Comparison of ENCODE assay signal across 27 mouse cellular contexts in the genomic region with DNA sequence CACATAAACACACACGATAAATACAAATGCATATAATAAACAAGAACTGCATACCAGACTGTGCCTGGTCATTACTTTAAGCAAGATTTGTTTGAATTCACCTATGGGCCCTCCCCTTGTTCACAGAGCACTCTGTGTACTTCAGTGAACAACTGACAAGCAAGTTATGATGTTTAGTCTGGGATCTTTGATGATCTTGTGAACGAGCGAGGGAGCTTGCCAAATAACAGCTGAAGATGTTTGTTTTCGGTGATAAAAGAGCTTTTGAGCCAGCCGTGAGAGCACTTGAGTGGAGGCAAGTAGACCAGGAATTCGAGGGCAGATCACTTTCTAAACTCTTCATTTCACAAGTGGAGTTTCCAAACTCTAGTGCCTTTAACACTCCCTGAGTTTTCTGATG. TPM values are rescaled to one million over a fixed set of nuclear protein-coding genes. Genes with fewer than 3 reads are reported as not detected.
DNase-seq lines count a peak whose midpoint lies in the region; ATAC-seq and TF ChIP-seq lines count a peak whose summit lies in the region.
"Had no signal": no experiment of that assay in that cellular context is flagged by ENCODE, and none has a peak within 500 bp of the region (broad histone marks: within the 10 kb centered on the region; RNA-seq: fewer than 3 reads in every experiment).

No protein-coding gene starts in this region.

- no peaks in the 10 kb centered on the region for H3K27me3 ChIP-seq in liver, adult 2 months (ENCODE audit: control insufficient read depth, insufficient read depth, low read length)
- H3K27me3 ChIP-seq in lung, embryonic 16.5 days (ENCODE audit: control insufficient read depth, insufficient read depth, low read depth, low read length) = no peaks in the 10 kb centered on the region
- H3K27me3 ChIP-seq in neural tube, embryonic 15.5 days (replicated peaks) = no peaks in the 10 kb centered on the region
- H3K27me3 ChIP-seq: embryonic facial prominence, embryonic 12.5 days; heart, embryonic 15.5 days had no signal

- H3K9ac ChIP-seq in liver, adult 2 months (ENCODE audit: low read depth, low read length) = no peak overlapping the region
- no peak overlapping the region for H3K9ac ChIP-seq in lung, embryonic 16.5 days (ENCODE audit: low read length)
- H3K9ac ChIP-seq in neural tube, embryonic 15.5 days (replicated peaks) = no peak overlapping the region
- H3K9ac ChIP-seq: embryonic facial prominence, embryonic 12.5 days; heart, embryonic 15.5 days; hindbrain, embryonic 14.5 days had no signal

- peak; percentile 69 for DNase-seq in liver, adult 2 months (ENCODE audit: extremely low read depth, low read depth, low spot score)
- no peak for DNase-seq in liver
- DNase-seq in lung, adult 18-20 months = peak; percentile 71 to 81
- peak; percentile 83 for DNase-seq in lung, postnatal 25 days (ENCODE audit: low spot score)
- DNase-seq in left cerebral cortex, adult 11 months (ENCODE audit: low spot score) = no peak
- DNase-seq in frontal cortex, postnatal 25 days (ENCODE audit: low spot score in 2 of 2) = no peak
- DNase-seq: adrenal gland, postnatal 25 days; B cell, adult 2 months; cerebellum, adult 8-10 months; cerebellum, postnatal 14 days; embryo, embryonic 11 days; gastrocnemius, postnatal 14 days; heart, adult 2 months; heart, postnatal 14 days had no signal

- no peaks in the 10 kb centered on the region for H3K79me2 ChIP-seq in liver, adult 2 months (ENCODE audit: control insufficient read depth, insufficient read depth, low read length)

- ATAC-seq in lung, embryonic 16.5 days (ENCODE audit: low read depth) = peak; percentile 80
- no peak for ATAC-seq in neural tube, embryonic 15.5 days (ENCODE audit: low FRiP score)
- ATAC-seq: CD4-positive, CD25-positive, alpha-beta regulatory T cell, adult 4 months; forebrain, embryonic 16.5 days had no signal

- peak overlapping the region; percentile 19; the same call in 1 of the 2 replicates for H3K4me2 ChIP-seq in lung, embryonic 16.5 days (ENCODE audit: low read depth, low read length)
- no peak overlapping the region for H3K4me2 ChIP-seq in neural tube, embryonic 15.5 days
- H3K4me2 ChIP-seq: embryonic facial prominence, embryonic 12.5 days; heart, embryonic 11.5 days; heart, embryonic 15.5 days; hindbrain, embryonic 14.5 days had no signal

- peaks cover 7% of the 10 kb centered on the region for H3K9me3 ChIP-seq in lung, embryonic 16.5 days (ENCODE audit: control insufficient read depth, low read length)
- 0 out of 2 replicates have a peak, but pooled peaks cover 10% of the 10 kb centered on the region for H3K9me3 ChIP-seq in neural tube, embryonic 15.5 days (replicated peaks)
- H3K9me3 ChIP-seq: heart, embryonic 15.5 days had no signal

- TF ChIP-seq POLR2A in liver, adult 2 months (IDR thresholded peaks at IDR 0.05; ENCODE audit: extremely low read depth, insufficient read depth, low read length) = no peak

- WGBS in liver, adult 2 months = 51% methylated on average over 6 of the region's 6 CpGs
- WGBS in lung, embryonic 16.5 days = 8% methylated on average over 6 of the region's 6 CpGs
- 74% methylated on average over 6 of the region's 6 CpGs for WGBS in neural tube, embryonic 15.5 days

- no peak overlapping the region for H3K4me3 ChIP-seq in liver, adult 2 months (ENCODE audit: insufficient read depth, low read depth, low read length)
- no peak overlapping the region for H3K4me3 ChIP-seq in lung, embryonic 16.5 days (ENCODE audit: low read length)
- H3K4me3 ChIP-seq in neural tube, embryonic 15.5 days (replicated peaks) = no peak overlapping the region
- H3K4me3 ChIP-seq: embryonic facial prominence, embryonic 12.5 days; heart, adult 2 months; heart, embryonic 15.5 days had no signal

- no peak for TF ChIP-seq CTCF in liver, adult 2 months (IDR thresholded peaks at IDR 0.05; ENCODE audit: low read depth, low read length)

- no peaks in the 10 kb centered on the region for H3K36me3 ChIP-seq in liver, adult 2 months (ENCODE audit: control insufficient read depth, insufficient read depth, low read length)
- H3K36me3 ChIP-seq in lung, embryonic 16.5 days (ENCODE audit: control insufficient read depth, insufficient read depth, low read length) = no peaks in the 10 kb centered on the region
- H3K36me3 ChIP-seq in neural tube, embryonic 15.5 days = no peaks in the 10 kb centered on the region
- H3K36me3 ChIP-seq: embryonic facial prominence, embryonic 12.5 days; G1E; heart, embryonic 15.5 days had no signal

- peaks cover 27% of the 10 kb centered on the region for H3K4me1 ChIP-seq in liver, adult 2 months (ENCODE audit: control insufficient read depth, insufficient read depth, low read length)
- peaks cover 14% of the 10 kb centered on the region for H3K4me1 ChIP-seq in lung, embryonic 16.5 days (replicated peaks; ENCODE audit: control insufficient read depth, insufficient read depth, low read length)
- no peaks in the 10 kb centered on the region for H3K4me1 ChIP-seq in neural tube, embryonic 15.5 days
- H3K4me1 ChIP-seq: embryonic facial prominence, embryonic 12.5 days; heart, embryonic 15.5 days had no signal

- H3K27ac ChIP-seq in liver, adult 2 months (replicated peaks; ENCODE audit: insufficient read depth, low read depth, low read length) = no peak overlapping the region
- H3K27ac ChIP-seq in lung, embryonic 16.5 days (ENCODE audit: low read length) = peak overlapping the region; percentile 69; the same call in 1 of the 2 replicates
- no peak overlapping the region for H3K27ac ChIP-seq in neural tube, embryonic 15.5 days (replicated peaks)
- H3K27ac ChIP-seq: embryonic facial prominence, embryonic 12.5 days; heart, adult 2 months; heart, embryonic 15.5 days; hindbrain, embryonic 14.5 days had no signal

RNA-seq across cellular contexts. Expression of a gene that starts 12.2 kb away (rescaled TPM):
- 0.18 and 0.20 TPM in 2 replicates for total RNA-seq in liver, adult 2 months (2014; rRNA removed)
- polyA plus RNA-seq in liver, adult 2 months (2012; rRNA removed) = 0.07 TPM in 1 of 2 replicates, not detected in the other
- polyA plus RNA-seq in lung, embryonic 16.5 days (2015; fragmentation: Nextera tagmentation; extraction: Ambion mirVana) = 0.30 and 0.48 TPM in 2 replicates
- polyA plus RNA-seq in neural tube, embryonic 15.5 days (2015; fragmentation: Nextera tagmentation; extraction: Ambion mirVana) = not detected in 2 replicates
- total RNA-seq: common myeloid progenitor, adult 5-6 weeks; gastrocnemius, adult 18-20 months; hematopoietic stem cell, adult 5-6 weeks had no signal
- polyA plus RNA-seq: CD4-positive, CD25-positive, alpha-beta regulatory T cell, adult 4 months; forebrain, embryonic 11.5 days; forebrain, embryonic 16.5 days; G1E; heart, embryonic 11.5 days; heart, embryonic 15.5 days had no signal

RNA-seq across cellular contexts. Expression of a gene that starts 41.3 kb away (rescaled TPM):
- 261 and 274 TPM in 2 replicates for total RNA-seq in liver, adult 2 months (2014; rRNA removed)
- polyA plus RNA-seq in liver, adult 2 months (2012; rRNA removed) = 90.2 and 102 TPM in 2 replicates
- 37.4 and 37.7 TPM in 2 replicates for polyA plus RNA-seq in lung, embryonic 16.5 days (2015; fragmentation: Nextera tagmentation; extraction: Ambion mirVana)
- 18.1 and 18.9 TPM in 2 replicates for polyA plus RNA-seq in neural tube, embryonic 15.5 days (2015; fragmentation: Nextera tagmentation; extraction: Ambion mirVana)

Comparison
In these comparisons a context has a peak if more than half of its experiments do, and no peak if none do; other contexts are left out.
1. DNase-seq: peak in liver, adult 2 months (single experiment), lung, adult 18-20 months (2 of 2) and lung, postnatal 25 days (single experiment); none in liver (single experiment), left cerebral cortex, adult 11 months (single experiment) and frontal cortex, postnatal 25 days (0 of 2).